Mouse (Mus musculus): ENCODE results near the gene N4bp1. TPM values are rescaled to one million over a fixed set of nuclear protein-coding genes. Genes with fewer than 3 reads are reported as not detected.

The N4bp1 gene
- polyA plus RNA-seq, 1 experiment from 2014 or later, result 13.0 TPM

- Histone ChIP-seq H3K4me1 (ENCODE audit: control insufficient read depth, insufficient read depth, low read length) (no peaks in the 10 kb centered on the region), H3K9ac (ENCODE audit: low read length) (no peak overlapping the region), H3K9me3 (ENCODE audit: control insufficient read depth, low read length) (no peaks in the 10 kb centered on the region), H3K27me3 (ENCODE audit: control insufficient read depth, insufficient read depth, low read length) (no peaks in the 10 kb centered on the region), H3K4me3 (ENCODE audit: low read depth, low read length) (no peak overlapping the region), H3K4me2 (ENCODE audit: low read depth, severe bottlenecking) (no peak overlapping the region), H3K27ac (replicated peaks; ENCODE audit: low read depth, low read length) (no peak overlapping the region), H3K36me3 (ENCODE audit: control insufficient read depth, insufficient read depth, low read length) (0 out of 2 replicates have a peak, but pooled peaks cover 5% of the 10 kb centered on the region)
- DNase-seq (ENCODE audit: low spot score), result no peak
- 88% methylated on average over 7 of the region's 7 CpGs for WGBS
- no peak for ATAC-seq (ENCODE audit: insufficient number of reproducible peaks, low FRiP score, low TSS enrichment, low read depth)
Measured at GRCm38 (mm10) chr8:86861516-86861915, 23.5 kb downstream of the N4bp1 start.

- no peaks in the 10 kb centered on the region for H3K9me3 ChIP-seq (ENCODE audit: control insufficient read depth, low read length)
- no peak overlapping the region for H3K9ac ChIP-seq (ENCODE audit: low read length)
- H3K4me1 ChIP-seq (ENCODE audit: control insufficient read depth, insufficient read depth, low read length), result no peaks in the 10 kb centered on the region
- DNase-seq (ENCODE audit: low spot score) (no peak), ATAC-seq (ENCODE audit: insufficient number of reproducible peaks, low FRiP score, low TSS enrichment, low read depth) (no peak)
- WGBS, result 94% methylated on average over 6 of the region's 7 CpGs
- H3K4me3 ChIP-seq (ENCODE audit: low read depth, low read length), result no peak overlapping the region
- H3K27me3 ChIP-seq (ENCODE audit: control insufficient read depth, insufficient read depth, low read length), result no peaks in the 10 kb centered on the region
- H3K27ac ChIP-seq (replicated peaks; ENCODE audit: low read depth, low read length), result no peak overlapping the region
- peaks cover 5% of the 10 kb centered on the region; the same call in 1 of the 2 replicates for H3K36me3 ChIP-seq (ENCODE audit: control insufficient read depth, insufficient read depth, low read length)
- no peak overlapping the region for H3K4me2 ChIP-seq (ENCODE audit: low read depth, severe bottlenecking)
Measured at GRCm38 (mm10) chr8:86856248-86856647, 28.8 kb downstream of the N4bp1 start.

GRCm38 (mm10) chr8:86854686-86855085 lies 30.4 kb downstream of the N4bp1 start:
- no peaks in the 10 kb centered on the region; the same call in 1 of the 2 replicates for H3K36me3 ChIP-seq (ENCODE audit: control insufficient read depth, insufficient read depth, low read length)
- H3K4me1 ChIP-seq (ENCODE audit: control insufficient read depth, insufficient read depth, low read length), result no peaks in the 10 kb centered on the region
- DNase-seq (ENCODE audit: low spot score), result no peak
- no peak for ATAC-seq (ENCODE audit: insufficient number of reproducible peaks, low FRiP score, low TSS enrichment, low read depth)
- no peaks in the 10 kb centered on the region for H3K27me3 ChIP-seq (ENCODE audit: control insufficient read depth, insufficient read depth, low read length)
- H3K4me3 ChIP-seq (ENCODE audit: low read depth, low read length), result no peak overlapping the region
- WGBS, result 66% methylated on average over 11 of the region's 11 CpGs
- H3K4me2 ChIP-seq (ENCODE audit: low read depth, severe bottlenecking), result no peak overlapping the region
- no peak overlapping the region for H3K27ac ChIP-seq (replicated peaks; ENCODE audit: low read depth, low read length)
- H3K9ac ChIP-seq (ENCODE audit: low read length), result no peak overlapping the region
- H3K9me3 ChIP-seq (ENCODE audit: control insufficient read depth, low read length), result no peaks in the 10 kb centered on the region

GRCm38 (mm10) chr8:86853989-86854373 lies 31.1 kb downstream of the N4bp1 start:
- Histone ChIP-seq H3K4me1 (ENCODE audit: control insufficient read depth, insufficient read depth, low read length) (no peaks in the 10 kb centered on the region), H3K9ac (ENCODE audit: low read length) (no peak overlapping the region), H3K4me2 (ENCODE audit: low read depth, severe bottlenecking) (no peak overlapping the region), H3K4me3 (ENCODE audit: low read depth, low read length) (no peak overlapping the region), H3K9me3 (ENCODE audit: control insufficient read depth, low read length) (no peaks in the 10 kb centered on the region), H3K36me3 (ENCODE audit: control insufficient read depth, insufficient read depth, low read length) (no peaks in the 10 kb centered on the region; the same call in 1 of the 2 replicates), H3K27ac (replicated peaks; ENCODE audit: low read depth, low read length) (no peak overlapping the region), H3K27me3 (ENCODE audit: control insufficient read depth, insufficient read depth, low read length) (no peaks in the 10 kb centered on the region)
- ATAC-seq (ENCODE audit: insufficient number of reproducible peaks, low FRiP score, low TSS enrichment, low read depth), result no peak
- 78% methylated on average over 2 of the region's 2 CpGs for WGBS
- no peak for DNase-seq (ENCODE audit: low spot score)

GRCm38 (mm10) chr8:86853266-86853988 lies 31.6 kb downstream of the N4bp1 start:
- no peak overlapping the region for H3K4me3 ChIP-seq (ENCODE audit: low read depth, low read length)
- DNase-seq (ENCODE audit: low spot score), result no peak
- WGBS, result 92% methylated on average over 8 of the region's 8 CpGs

GRCm38 (mm10) chr8:86852491-86852890 lies 32.6 kb downstream of the N4bp1 start:
- DNase-seq (ENCODE audit: low spot score) (no peak), ATAC-seq (ENCODE audit: insufficient number of reproducible peaks, low FRiP score, low TSS enrichment, low read depth) (no peak)
- no peaks in the 10 kb centered on the region for H3K9me3 ChIP-seq (ENCODE audit: control insufficient read depth, low read length)
- no peaks in the 10 kb centered on the region for H3K27me3 ChIP-seq (ENCODE audit: control insufficient read depth, insufficient read depth, low read length)
- no peaks in the 10 kb centered on the region; the same call in 1 of the 2 replicates for H3K36me3 ChIP-seq (ENCODE audit: control insufficient read depth, insufficient read depth, low read length)
- 93% methylated on average over 3 of the region's 3 CpGs for WGBS
- H3K4me1 ChIP-seq (ENCODE audit: control insufficient read depth, insufficient read depth, low read length), result 0 out of 2 replicates have a peak, but pooled peaks cover 1% of the 10 kb centered on the region
- H3K4me2 ChIP-seq (ENCODE audit: low read depth, severe bottlenecking), result no peak overlapping the region
- no peak overlapping the region for H3K27ac ChIP-seq (replicated peaks; ENCODE audit: low read depth, low read length)
- H3K9ac ChIP-seq (ENCODE audit: low read length), result no peak overlapping the region
- H3K4me3 ChIP-seq (ENCODE audit: low read depth, low read length), result no peak overlapping the region

More at GRCm38 (mm10) chr8:86853266-86853988, 31.6 kb downstream of the N4bp1 start:
- H3K9ac ChIP-seq (ENCODE audit: low read length), result no peak overlapping the region
- no peak overlapping the region for H3K27ac ChIP-seq (replicated peaks; ENCODE audit: low read depth, low read length)
- no peak overlapping the region for H3K4me2 ChIP-seq (ENCODE audit: low read depth, severe bottlenecking)
- ATAC-seq (ENCODE audit: insufficient number of reproducible peaks, low FRiP score, low TSS enrichment, low read depth), result no peak
- H3K4me1 ChIP-seq (ENCODE audit: control insufficient read depth, insufficient read depth, low read length), result no peaks in the 10 kb centered on the region
- no peaks in the 10 kb centered on the region; the same call in 1 of the 2 replicates for H3K36me3 ChIP-seq (ENCODE audit: control insufficient read depth, insufficient read depth, low read length)
- H3K27me3 ChIP-seq (ENCODE audit: control insufficient read depth, insufficient read depth, low read length), result no peaks in the 10 kb centered on the region
- no peaks in the 10 kb centered on the region for H3K9me3 ChIP-seq (ENCODE audit: control insufficient read depth, low read length)

- Histone ChIP-seq H3K27ac (replicated peaks; ENCODE audit: low read depth, low read length) (no peak overlapping the region), H3K27me3 (ENCODE audit: control insufficient read depth, insufficient read depth, low read length) (no peaks in the 10 kb centered on the region), H3K4me1 (ENCODE audit: control insufficient read depth, insufficient read depth, low read length) (0 out of 2 replicates have a peak, but pooled peaks cover 3% of the 10 kb centered on the region), H3K4me3 (ENCODE audit: low read depth, low read length) (no peak overlapping the region), H3K9me3 (ENCODE audit: control insufficient read depth, low read length) (no peaks in the 10 kb centered on the region), H3K9ac (ENCODE audit: low read length) (no peak overlapping the region), H3K4me2 (ENCODE audit: low read depth, severe bottlenecking) (no peak overlapping the region), H3K36me3 (ENCODE audit: control insufficient read depth, insufficient read depth, low read length) (peaks cover 5% of the 10 kb centered on the region; the same call in 1 of the 2 replicates)
- ATAC-seq (ENCODE audit: insufficient number of reproducible peaks, low FRiP score, low TSS enrichment, low read depth), result no peak
- WGBS, result 85% methylated on average over 5 of the region's 5 CpGs
- no peak for DNase-seq (ENCODE audit: low spot score)
Measured at GRCm38 (mm10) chr8:86848876-86849275, 36.2 kb downstream of the N4bp1 start.

GRCm38 (mm10) chr8:86848401-86848800 lies 36.7 kb downstream of the N4bp1 start:
- Histone ChIP-seq H3K27ac (replicated peaks; ENCODE audit: low read depth, low read length) (no peak overlapping the region), H3K4me1 (ENCODE audit: control insufficient read depth, insufficient read depth, low read length) (0 out of 2 replicates have a peak, but pooled peaks cover 3% of the 10 kb centered on the region), H3K27me3 (ENCODE audit: control insufficient read depth, insufficient read depth, low read length) (no peaks in the 10 kb centered on the region), H3K36me3 (ENCODE audit: control insufficient read depth, insufficient read depth, low read length) (peaks cover 9% of the 10 kb centered on the region; the same call in 1 of the 2 replicates), H3K9ac (ENCODE audit: low read length) (no peak overlapping the region), H3K9me3 (ENCODE audit: control insufficient read depth, low read length) (no peaks in the 10 kb centered on the region), H3K4me2 (ENCODE audit: low read depth, severe bottlenecking) (no peak overlapping the region), H3K4me3 (ENCODE audit: low read depth, low read length) (no peak overlapping the region)
- 90% methylated on average over 6 of the region's 6 CpGs for WGBS
- ATAC-seq (ENCODE audit: insufficient number of reproducible peaks, low FRiP score, low TSS enrichment, low read depth) (no peak), DNase-seq (ENCODE audit: low spot score) (no peak)
